Mouse (Mus musculus) midbrain, embryonic 15.5 days (tissue): ENCODE measurements around the gene Mrps27. TPM values are rescaled to one million over a fixed set of nuclear protein-coding genes. Genes with fewer than 3 reads are reported as not detected.

Source experiments
- ATAC-seq: fragments of 200-750 bp; cut with Nextera tagmentation; replicated peaks from 2 replicates; pipeline ENCODE4 v1.8.0; 2017; ENCODE audit warnings: moderate TSS enrichment
- H3K27ac ChIP-seq: fragments of 300-500 bp; sonication (generic); 2 replicates; pipeline ENCODE4 v1.5.1; 2015; ENCODE audit warnings: mild to moderate bottlenecking, inconsistent platforms
- H3K27me3 ChIP-seq: fragments of 300-500 bp; sonication (generic); replicated peaks from 2 replicates; pipeline ENCODE4 v1.6.1; 2015; ENCODE audit warnings: inconsistent platforms
- H3K36me3 ChIP-seq: fragments of 300-500 bp; sonication (generic); replicated peaks from 2 replicates; pipeline ENCODE4 v1.6.1; 2015; ENCODE audit warnings: inconsistent platforms
- H3K4me1 ChIP-seq: fragments of 300-500 bp; sonication (generic); 2 replicates; pipeline ENCODE4 v1.6.1; 2015; ENCODE audit warnings: inconsistent platforms
- H3K4me2 ChIP-seq: fragments of 300-500 bp; sonication (generic); 2 replicates; pipeline ENCODE4 v1.6.1; 2015; ENCODE audit warnings: inconsistent platforms, mild to moderate bottlenecking, moderate library complexity
- H3K4me3 ChIP-seq: fragments of 300-500 bp; sonication (generic); 2 replicates; pipeline ENCODE4 v1.5.1; 2015; ENCODE audit warnings: mild to moderate bottlenecking, inconsistent platforms
- H3K9ac ChIP-seq: fragments of 300-500 bp; sonication (generic); 2 replicates; pipeline ENCODE4 v1.6.1; 2015; ENCODE audit warnings: mild to moderate bottlenecking, inconsistent platforms
- H3K9me3 ChIP-seq: fragments of 300-500 bp; sonication (generic); 2 replicates; pipeline ENCODE4 v1.6.1; 2016; ENCODE audit warnings: inconsistent platforms
- WGBS: fragments of 180-500 bp; shearing (Covaris S2); methylation state at CpG from one replicate; pipeline ENCODE4 v1.1.7; 2015; ENCODE audit warnings: mixed read lengths; 5-methylcytosine and 5-hydroxymethylcytosine counted together
- polyA plus RNA-seq: library from polyadenylated mRNA; unstranded; fragments of >200 nt; fragmentation: Nextera tagmentation; extraction: Ambion mirVana; gene quantifications from 2 replicates; pipeline ENCODE4 v1.2.1, GENCODE M21; 2015

Gene Mrps27
- polyA plus RNA-seq, 1 experiment from 2014 or later: 38.9 TPM

GRCm38 (mm10) chr13:99447403-99448199, 103.0 kb downstream of the Mrps27 start:
- no peaks in the 10 kb centered on the region for H3K9me3 ChIP-seq
- H3K27me3 ChIP-seq: no peaks in the 10 kb centered on the region
- ATAC-seq: no peak
- peak overlapping the region; percentile 31 for H3K4me2 ChIP-seq
- 0 out of 2 replicates have a peak overlapping the region, but pooled peaks have one; percentile 20 for H3K4me3 ChIP-seq
- H3K9ac ChIP-seq: peak overlapping the region; percentile 23; the same call in 1 of the 2 replicates
- H3K27ac ChIP-seq: peak overlapping the region; percentile 69
- peaks cover 83% of the 10 kb centered on the region for H3K4me1 ChIP-seq
- 10% methylated on average over 11 of the region's 11 CpGs for WGBS
- H3K36me3 ChIP-seq: no peaks in the 10 kb centered on the region

GRCm38 (mm10) chr13:99448278-99448677, 103.7 kb downstream of the Mrps27 start:
- Histone ChIP-seq H3K4me1 (peaks cover 77% of the 10 kb centered on the region), H3K27ac (peak overlapping the region; percentile 35)

GRCm38 (mm10) chr13:99449547-99449946, 105.0 kb downstream of the Mrps27 start:
- H3K4me1 ChIP-seq: peaks cover 64% of the 10 kb centered on the region
- no peak overlapping the region; the same call in 1 of the 2 replicates for H3K27ac ChIP-seq
- WGBS: 83% methylated on average over 4 of the region's 4 CpGs

More at GRCm38 (mm10) chr13:99448278-99448677, 103.7 kb downstream of the Mrps27 start:
- no peaks in the 10 kb centered on the region for H3K27me3 ChIP-seq
- no peak overlapping the region for H3K9ac ChIP-seq
- whole genome bisulfite sequencing: 22% methylated on average over 4 of the region's 4 CpGs
- no peak overlapping the region for H3K4me3 ChIP-seq
- H3K4me2 ChIP-seq: no peak overlapping the region
- no peaks in the 10 kb centered on the region for H3K36me3 ChIP-seq
- no peak for ATAC-seq
- no peaks in the 10 kb centered on the region for H3K9me3 ChIP-seq

GRCm38 (mm10) chr13:99450766-99451165, 106.2 kb downstream of the Mrps27 start:
- ATAC-seq: no peak
- no peaks in the 10 kb centered on the region for H3K9me3 ChIP-seq
- H3K27ac ChIP-seq: no peak overlapping the region
- H3K4me2 ChIP-seq: no peak overlapping the region
- H3K27me3 ChIP-seq: no peaks in the 10 kb centered on the region
- H3K9ac ChIP-seq: no peak overlapping the region
- H3K4me1 ChIP-seq: peaks cover 59% of the 10 kb centered on the region
- no peak overlapping the region for H3K4me3 ChIP-seq
- H3K36me3 ChIP-seq: no peaks in the 10 kb centered on the region
- 51% methylated on average over 7 of the region's 7 CpGs for WGBS

More at GRCm38 (mm10) chr13:99449547-99449946, 105.0 kb downstream of the Mrps27 start:
- no peaks in the 10 kb centered on the region for H3K9me3 ChIP-seq
- no peak overlapping the region for H3K9ac ChIP-seq
- H3K4me2 ChIP-seq: no peak overlapping the region
- no peaks in the 10 kb centered on the region for H3K36me3 ChIP-seq
- no peak for ATAC-seq
- no peak overlapping the region for H3K4me3 ChIP-seq
- H3K27me3 ChIP-seq: no peaks in the 10 kb centered on the region

GRCm38 (mm10) chr13:99451276-99451675, 106.7 kb downstream of the Mrps27 start:
- ATAC-seq: no peak
- Histone ChIP-seq H3K36me3 (no peaks in the 10 kb centered on the region), H3K27ac (no peak overlapping the region), H3K27me3 (no peaks in the 10 kb centered on the region), H3K4me1 (peaks cover 56% of the 10 kb centered on the region), H3K9me3 (no peaks in the 10 kb centered on the region), H3K4me2 (no peak overlapping the region), H3K4me3 (no peak overlapping the region), H3K9ac (no peak overlapping the region)
- 69% methylated on average over 5 of the region's 5 CpGs for WGBS

GRCm38 (mm10) chr13:99452444-99452843, 107.9 kb downstream of the Mrps27 start:
- WGBS: 82% methylated on average over 3 of the region's 3 CpGs
- Histone ChIP-seq H3K9ac (no peak overlapping the region), H3K36me3 (0 out of 2 replicates have a peak, but pooled peaks cover 4% of the 10 kb centered on the region), H3K4me1 (peaks cover 44% of the 10 kb centered on the region), H3K4me3 (no peak overlapping the region), H3K9me3 (no peaks in the 10 kb centered on the region), H3K4me2 (no peak overlapping the region), H3K27me3 (no peaks in the 10 kb centered on the region), H3K27ac (no peak overlapping the region)
- ATAC-seq: no peak

GRCm38 (mm10) chr13:99454977-99455376, 110.4 kb downstream of the Mrps27 start:
- WGBS: 80% methylated on average over 7 of the region's 7 CpGs
- peaks cover 30% of the 10 kb centered on the region for H3K4me1 ChIP-seq
- no peak overlapping the region for H3K4me2 ChIP-seq
- H3K36me3 ChIP-seq: 0 out of 2 replicates have a peak, but pooled peaks cover 4% of the 10 kb centered on the region
- ATAC-seq: no peak
- H3K4me3 ChIP-seq: no peak overlapping the region
- no peak overlapping the region for H3K9ac ChIP-seq
- no peaks in the 10 kb centered on the region for H3K27me3 ChIP-seq
- H3K27ac ChIP-seq: no peak overlapping the region
- H3K9me3 ChIP-seq: no peaks in the 10 kb centered on the region

- H3K36me3 ChIP-seq: 0 out of 2 replicates have a peak, but pooled peaks cover 18% of the 10 kb centered on the region
- WGBS: 55% methylated on average over 12 of the region's 12 CpGs
- peak; percentile 72 for ATAC-seq
These were observed 114.2 kb downstream of the Mrps27 start for GRCm38 (mm10) chr13:99458658-99459386.

GRCm38 (mm10) chr13:99459612-99460011, 115.0 kb downstream of the Mrps27 start:
- WGBS: 81% methylated on average over 4 of the region's 4 CpGs
- no peak for ATAC-seq
- Histone ChIP-seq H3K4me1 (peaks cover 26% of the 10 kb centered on the region), H3K9ac (no peak overlapping the region), H3K9me3 (no peaks in the 10 kb centered on the region), H3K4me3 (no peak overlapping the region), H3K4me2 (no peak overlapping the region), H3K36me3 (0 out of 2 replicates have a peak, but pooled peaks cover 18% of the 10 kb centered on the region), H3K27me3 (no peaks in the 10 kb centered on the region), H3K27ac (peak overlapping the region; percentile 67; the same call in 1 of the 2 replicates)

More at GRCm38 (mm10) chr13:99458658-99459386, 114.2 kb downstream of the Mrps27 start:
- Histone ChIP-seq H3K27me3 (no peaks in the 10 kb centered on the region), H3K4me2 (no peak overlapping the region), H3K27ac (peak overlapping the region; percentile 67), H3K9ac (no peak overlapping the region), H3K4me3 (no peak overlapping the region), H3K9me3 (no peaks in the 10 kb centered on the region), H3K4me1 (peaks cover 21% of the 10 kb centered on the region)

GRCm38 (mm10) chr13:99461886-99462285, 117.3 kb downstream of the Mrps27 start:
- H3K4me3 ChIP-seq: no peak overlapping the region
- no peak overlapping the region for H3K9ac ChIP-seq
- no peaks in the 10 kb centered on the region for H3K27me3 ChIP-seq
- no peak overlapping the region for H3K4me2 ChIP-seq
- WGBS: 94% methylated on average over 4 of the region's 4 CpGs
- ATAC-seq: no peak
- no peaks in the 10 kb centered on the region for H3K9me3 ChIP-seq
- peaks cover 32% of the 10 kb centered on the region for H3K4me1 ChIP-seq
- H3K36me3 ChIP-seq: 0 out of 2 replicates have a peak, but pooled peaks cover 17% of the 10 kb centered on the region
- no peak overlapping the region for H3K27ac ChIP-seq

- Histone ChIP-seq H3K9ac (no peak overlapping the region), H3K27ac (no peak overlapping the region), H3K9me3 (no peaks in the 10 kb centered on the region), H3K4me3 (no peak overlapping the region), H3K36me3 (0 out of 2 replicates have a peak, but pooled peaks cover 15% of the 10 kb centered on the region), H3K4me2 (no peak overlapping the region), H3K4me1 (peaks cover 36% of the 10 kb centered on the region), H3K27me3 (no peaks in the 10 kb centered on the region)
- no peak for ATAC-seq
- WGBS: 76% methylated on average over 4 of the region's 4 CpGs
These were observed 120.0 kb downstream of the Mrps27 start for GRCm38 (mm10) chr13:99464551-99464950.
